Mouse (Mus musculus): ENCODE measurements around the gene Fbxo4. TPM values are rescaled to one million over a fixed set of nuclear protein-coding genes. Genes with fewer than 3 reads are reported as not detected.

The Fbxo4 gene
- polyA plus RNA-seq, 1 experiment, result 7.3 TPM

- H3K27me3 ChIP-seq (ENCODE audit: control insufficient read depth, insufficient read depth, low read length, poor library complexity, severe bottlenecking), result no peaks in the 10 kb centered on the region
- H3K36me3 ChIP-seq (ENCODE audit: control insufficient read depth, insufficient read depth, low read length, poor library complexity, severe bottlenecking), result no peaks in the 10 kb centered on the region
- no peak overlapping the region for H3K9ac ChIP-seq (ENCODE audit: low read depth, poor library complexity, severe bottlenecking)
- no peaks in the 10 kb centered on the region for H3K4me1 ChIP-seq (ENCODE audit: control insufficient read depth, insufficient read depth, low read length)
- no peak overlapping the region for H3K27ac ChIP-seq (ENCODE audit: insufficient read depth, low read length)
- H3K9me3 ChIP-seq (replicated peaks; ENCODE audit: control insufficient read depth, insufficient read depth, low read length, poor library complexity, severe bottlenecking), result peaks cover 2% of the 10 kb centered on the region
- TF ChIP-seq POLR2A (IDR thresholded peaks at IDR 0.05; ENCODE audit: insufficient read depth, low read length), result no peak
- TF ChIP-seq CTCF (IDR thresholded peaks at IDR 0.05; ENCODE audit: low read depth, low read length), result peak; percentile 22
- H3K4me3 ChIP-seq (ENCODE audit: low read depth, low read length), result no peak overlapping the region
Observed at GRCm38 (mm10) chr15:3938132-3938531, 41.2 kb downstream of the Fbxo4 start.

GRCm38 (mm10) chr15:3936056-3936455 is 43.3 kb downstream of the Fbxo4 start:
- Histone ChIP-seq H3K9me3 (replicated peaks; ENCODE audit: control insufficient read depth, insufficient read depth, low read length, poor library complexity, severe bottlenecking) (no peaks in the 10 kb centered on the region; the same call in 1 of the 2 replicates), H3K27me3 (ENCODE audit: control insufficient read depth, insufficient read depth, low read length, poor library complexity, severe bottlenecking) (no peaks in the 10 kb centered on the region), H3K36me3 (ENCODE audit: control insufficient read depth, insufficient read depth, low read length, poor library complexity, severe bottlenecking) (no peaks in the 10 kb centered on the region), H3K27ac (ENCODE audit: insufficient read depth, low read length) (no peak overlapping the region), H3K9ac (ENCODE audit: low read depth, poor library complexity, severe bottlenecking) (no peak overlapping the region), H3K4me1 (ENCODE audit: control insufficient read depth, insufficient read depth, low read length) (no peaks in the 10 kb centered on the region), H3K4me3 (ENCODE audit: low read depth, low read length) (no peak overlapping the region)
- TF ChIP-seq CTCF (IDR thresholded peaks at IDR 0.05; ENCODE audit: low read depth, low read length), result no peak
- no peak for TF ChIP-seq POLR2A (IDR thresholded peaks at IDR 0.05; ENCODE audit: insufficient read depth, low read length)
- TF ChIP-seq EP300 (IDR thresholded peaks at IDR 0.05; ENCODE audit: insufficient read depth, low read depth, low read length), result no peak

- TF ChIP-seq EP300 (IDR thresholded peaks at IDR 0.05; ENCODE audit: insufficient read depth, low read depth, low read length) (no peak), CTCF (IDR thresholded peaks at IDR 0.05; ENCODE audit: low read depth, low read length) (no peak), POLR2A (IDR thresholded peaks at IDR 0.05; ENCODE audit: insufficient read depth, low read length) (no peak)
- Histone ChIP-seq H3K27me3 (ENCODE audit: control insufficient read depth, insufficient read depth, low read length, poor library complexity, severe bottlenecking) (no peaks in the 10 kb centered on the region), H3K27ac (ENCODE audit: insufficient read depth, low read length) (no peak overlapping the region), H3K36me3 (ENCODE audit: control insufficient read depth, insufficient read depth, low read length, poor library complexity, severe bottlenecking) (no peaks in the 10 kb centered on the region), H3K4me1 (ENCODE audit: control insufficient read depth, insufficient read depth, low read length) (no peaks in the 10 kb centered on the region), H3K9ac (ENCODE audit: low read depth, poor library complexity, severe bottlenecking) (no peak overlapping the region), H3K4me3 (ENCODE audit: low read depth, low read length) (no peak overlapping the region), H3K9me3 (replicated peaks; ENCODE audit: control insufficient read depth, insufficient read depth, low read length, poor library complexity, severe bottlenecking) (no peaks in the 10 kb centered on the region)
Observed at GRCm38 (mm10) chr15:3933466-3933865, 45.9 kb downstream of the Fbxo4 start.

- no peaks in the 10 kb centered on the region for H3K4me1 ChIP-seq (ENCODE audit: control insufficient read depth, insufficient read depth, low read length)
- H3K27me3 ChIP-seq (ENCODE audit: control insufficient read depth, insufficient read depth, low read length, poor library complexity, severe bottlenecking), result no peaks in the 10 kb centered on the region
- H3K36me3 ChIP-seq (ENCODE audit: control insufficient read depth, insufficient read depth, low read length, poor library complexity, severe bottlenecking), result no peaks in the 10 kb centered on the region
- H3K27ac ChIP-seq (ENCODE audit: insufficient read depth, low read length), result no peak overlapping the region
- no peak overlapping the region for H3K4me3 ChIP-seq (ENCODE audit: low read depth, low read length)
- no peak for TF ChIP-seq EP300 (IDR thresholded peaks at IDR 0.05; ENCODE audit: insufficient read depth, low read depth, low read length)
- no peak for TF ChIP-seq CTCF (IDR thresholded peaks at IDR 0.05; ENCODE audit: low read depth, low read length)
- TF ChIP-seq POLR2A (IDR thresholded peaks at IDR 0.05; ENCODE audit: insufficient read depth, low read length), result no peak
- H3K9ac ChIP-seq (ENCODE audit: low read depth, poor library complexity, severe bottlenecking), result no peak overlapping the region
- H3K9me3 ChIP-seq (replicated peaks; ENCODE audit: control insufficient read depth, insufficient read depth, low read length, poor library complexity, severe bottlenecking), result no peaks in the 10 kb centered on the region
Observed at GRCm38 (mm10) chr15:3931931-3932330, 47.4 kb downstream of the Fbxo4 start.

Other genes starting within 250 kb of the Fbxo4 start
- 57.6 and 67.1 TPM in 2 replicates for gene AW549877, start 16.2 kb upstream of the Fbxo4 start, polyA plus RNA-seq (2011; ENCODE audit: insufficient read depth, insufficient read length, low read depth, missing spikeins)
- 31.9 and 45.8 TPM in 2 replicates for gene Oxct1, start 46.8 kb upstream of the Fbxo4 start, polyA plus RNA-seq (2011; ENCODE audit: insufficient read depth, insufficient read length, low read depth, missing spikeins)

Data from ES-Bruce4 (cell line).